Mouse (Mus musculus): ENCODE measurements around the gene Pold4. TPM values are rescaled to one million over a fixed set of nuclear protein-coding genes. Genes with fewer than 3 reads are reported as not detected.
A peak's percentile ranks its signal among the peaks of the same experiment; 100 is the strongest.

Pold4 gene
- total RNA-seq (2021): 10 to 100 TPM; 13.0 to 21.1 TPM
- long read RNA-seq, experiment 1, transcript Pold4-201 (4 exons, 913 nt): major isoform, 6 of 12 reads
- long read RNA-seq, experiment 1, partial matches to known transcripts: 0 of 12 reads
- long read RNA-seq, experiment 1, other reads (novel, unspliced or antisense): 2 of 12 reads
- long read RNA-seq, experiment 2, transcript Pold4-201 (4 exons, 913 nt): major isoform, 15 of 18 reads
- long read RNA-seq, experiment 2, partial matches to known transcripts: 0 of 18 reads
- long read RNA-seq, experiment 2, other reads (novel, unspliced or antisense): 0 of 18 reads

- DNase-seq: peak; percentile 99
These were observed at the start of gene Pold4 for GRCm38 (mm10) chr19:4231253-4232185. Gene Pold4 (plus strand): TSS chr19:4231899.

GRCm38 (mm10) chr19:4183689-4184088 is 48.0 kb upstream of the Pold4 start:
- no peak for DNase-seq

DNA sequence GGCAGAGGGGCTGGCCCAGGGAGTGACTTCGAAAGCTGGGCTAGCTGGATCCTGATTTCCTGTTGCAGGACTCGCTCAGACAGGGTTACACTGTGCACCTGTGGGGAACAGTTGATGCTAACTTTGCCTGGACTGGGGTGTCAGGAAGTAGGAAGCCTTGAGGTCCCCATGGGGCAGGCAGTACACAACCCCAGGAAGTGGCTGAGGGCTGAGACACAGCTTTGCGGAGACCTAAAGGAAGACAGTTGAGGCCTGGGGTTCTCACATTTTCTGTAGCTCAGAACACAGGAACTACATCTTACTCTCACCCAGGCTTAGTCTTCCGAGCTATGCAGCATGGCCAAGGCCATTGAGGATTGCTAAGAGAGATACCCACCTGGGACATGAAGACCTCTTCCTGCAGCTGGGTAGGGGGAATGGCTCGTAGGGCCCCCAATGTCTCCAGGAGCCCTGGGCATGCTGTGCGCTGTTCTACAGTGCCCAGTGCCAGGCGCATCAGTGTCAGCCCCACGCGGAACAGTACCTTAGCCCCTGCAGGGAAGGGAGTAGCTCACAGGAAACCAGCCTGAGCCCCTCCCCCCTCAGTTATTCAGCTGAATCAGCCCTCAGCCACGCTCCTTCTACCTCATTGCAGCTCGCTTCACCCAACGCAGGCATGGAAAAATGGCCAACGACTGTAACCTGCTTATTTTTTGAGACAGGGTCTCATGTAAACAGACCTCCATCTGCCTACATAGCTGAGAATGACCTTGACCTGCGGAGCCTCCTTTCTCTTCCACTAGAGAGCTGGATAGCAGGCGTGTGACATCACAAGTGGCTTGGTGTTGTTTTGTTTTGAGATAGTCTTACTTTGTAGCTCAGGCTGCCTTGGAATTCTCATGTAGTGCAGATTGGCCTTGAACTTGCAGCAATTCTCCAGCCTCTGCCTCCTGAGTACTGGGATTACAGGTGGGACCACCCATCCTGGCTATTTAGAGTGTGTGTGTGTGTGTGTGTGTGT is 46.4 kb upstream of the Pold4 start:
- no peak for DNase-seq

GRCm38 (mm10) chr19:4187303-4187702 is 44.4 kb upstream of the Pold4 start:
- no peak for DNase-seq

DNA sequence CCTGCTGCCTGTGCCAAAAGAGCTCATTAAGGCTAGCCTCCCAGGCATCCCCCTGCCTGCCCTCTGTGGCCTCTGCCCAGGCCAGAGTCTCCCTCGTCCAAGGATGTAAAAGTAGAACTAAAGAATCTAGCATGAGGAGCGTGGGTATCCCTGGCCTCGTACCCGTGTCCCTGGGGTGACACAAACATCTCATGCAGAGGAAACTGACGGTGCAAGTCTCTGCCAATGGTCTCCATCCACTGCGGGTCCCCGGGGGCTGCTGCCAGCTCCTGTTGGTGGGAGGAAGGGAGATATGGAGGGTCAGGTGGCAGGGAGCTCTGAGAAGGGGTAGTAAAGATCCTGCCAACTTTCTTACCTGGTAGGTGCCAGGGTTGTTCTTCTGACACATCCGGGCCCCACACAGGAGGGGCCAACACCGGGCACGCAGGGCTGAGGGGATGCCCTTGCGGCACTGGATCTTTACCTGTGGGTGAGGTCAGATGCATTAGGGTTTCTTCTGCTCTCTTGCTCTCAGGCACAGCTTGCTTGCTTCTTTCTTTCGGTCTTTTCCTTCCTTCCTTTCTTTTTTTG is 42.6 kb upstream of the Pold4 start:
- no peak for DNase-seq

DNA sequence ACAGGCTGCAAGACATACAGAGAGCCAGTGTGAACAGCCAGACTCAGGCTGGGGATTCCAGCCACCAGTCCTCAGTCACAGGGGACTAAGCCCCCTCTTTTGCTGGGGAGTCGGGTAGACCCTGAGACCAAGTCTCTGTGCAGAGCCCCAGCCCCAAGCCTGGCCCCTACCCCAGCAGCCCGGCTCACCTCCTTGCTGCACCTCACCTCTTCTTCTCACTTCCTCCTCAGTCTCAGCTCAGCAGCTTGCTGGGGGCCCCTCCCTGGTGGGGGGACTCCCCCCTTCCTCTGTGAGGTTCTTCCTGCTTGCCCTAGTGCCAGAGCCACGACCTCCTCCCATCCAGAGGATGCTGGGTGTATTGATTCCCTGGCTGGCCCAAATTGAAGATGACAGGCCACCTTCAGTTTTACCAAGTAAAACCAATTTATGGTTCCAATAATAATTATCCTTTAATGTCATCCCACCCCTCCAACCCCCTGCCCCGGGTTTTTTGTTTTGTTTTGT is 40.8 kb upstream of the Pold4 start, which contains the start of gene Tbc1d10c:
Gene Tbc1d10c (minus strand): TSS at position 454 of the 504 bp plus-strand sequence.
- peak; percentile 66 for DNase-seq

- peak; percentile 96 for DNase-seq
These were observed 40.0 kb upstream of the Pold4 start, which contains the start of gene Ppp1ca for GRCm38 (mm10) chr19:4191528-4192250. Gene Ppp1ca (plus strand): TSS chr19:4192065.

DNA sequence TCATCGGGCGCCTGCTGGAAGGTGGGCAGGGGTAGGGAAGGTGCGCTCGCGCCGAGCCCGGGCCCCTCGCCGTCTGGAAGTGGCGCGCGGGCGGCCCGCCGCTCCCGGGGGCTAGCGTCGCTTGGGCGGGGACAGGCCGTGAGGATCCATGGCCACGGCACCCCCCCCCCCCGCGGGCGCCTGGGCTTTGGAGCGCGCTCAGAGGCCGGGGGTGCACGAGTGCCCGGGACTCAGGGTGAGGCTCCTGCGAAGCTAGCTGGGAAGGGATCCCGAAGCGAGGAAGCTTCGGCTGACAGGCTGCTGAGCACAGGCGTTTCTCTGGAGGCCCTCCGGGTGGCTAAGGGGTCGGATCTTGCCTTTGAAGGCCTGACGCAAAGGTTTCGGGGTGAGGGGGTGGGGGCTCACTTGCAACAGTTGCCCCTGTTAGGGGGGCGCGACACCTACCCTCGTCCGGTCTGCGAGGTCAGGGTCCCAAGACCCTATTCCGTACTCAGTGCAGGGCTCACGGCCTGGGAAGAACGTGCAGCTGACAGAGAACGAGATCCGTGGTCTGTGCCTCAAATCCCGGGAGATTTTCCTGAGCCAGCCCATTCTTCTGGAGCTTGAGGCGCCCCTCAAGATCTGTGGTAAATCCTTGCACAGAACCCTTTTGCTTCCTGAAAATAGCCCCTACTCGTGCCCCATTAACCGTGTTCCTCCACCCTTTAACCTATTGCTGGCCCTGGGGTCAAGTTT is 39.3 kb upstream of the Pold4 start:
- DNase-seq: no peak

DNA sequence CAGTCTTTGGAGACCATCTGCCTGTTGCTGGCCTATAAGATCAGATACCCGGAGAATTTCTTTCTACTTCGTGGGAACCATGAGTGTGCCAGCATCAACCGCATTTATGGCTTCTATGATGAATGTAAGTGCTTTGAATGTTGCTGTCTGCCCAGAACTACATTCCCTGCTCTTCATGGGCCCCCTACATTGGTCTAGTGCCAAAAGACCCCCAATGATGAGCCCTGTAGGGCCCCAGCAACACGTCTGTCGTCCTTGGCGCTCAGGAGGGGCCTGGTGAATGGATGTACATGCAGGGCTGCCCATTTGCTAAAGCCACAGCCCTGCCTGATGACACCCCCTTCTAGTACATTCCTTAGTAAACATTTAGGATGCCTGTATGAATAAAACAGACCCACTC is 38.6 kb upstream of the Pold4 start:
- no peak for DNase-seq

GRCm38 (mm10) chr19:4194021-4194724 is 37.5 kb upstream of the Pold4 start:
- no peak for DNase-seq

DNA sequence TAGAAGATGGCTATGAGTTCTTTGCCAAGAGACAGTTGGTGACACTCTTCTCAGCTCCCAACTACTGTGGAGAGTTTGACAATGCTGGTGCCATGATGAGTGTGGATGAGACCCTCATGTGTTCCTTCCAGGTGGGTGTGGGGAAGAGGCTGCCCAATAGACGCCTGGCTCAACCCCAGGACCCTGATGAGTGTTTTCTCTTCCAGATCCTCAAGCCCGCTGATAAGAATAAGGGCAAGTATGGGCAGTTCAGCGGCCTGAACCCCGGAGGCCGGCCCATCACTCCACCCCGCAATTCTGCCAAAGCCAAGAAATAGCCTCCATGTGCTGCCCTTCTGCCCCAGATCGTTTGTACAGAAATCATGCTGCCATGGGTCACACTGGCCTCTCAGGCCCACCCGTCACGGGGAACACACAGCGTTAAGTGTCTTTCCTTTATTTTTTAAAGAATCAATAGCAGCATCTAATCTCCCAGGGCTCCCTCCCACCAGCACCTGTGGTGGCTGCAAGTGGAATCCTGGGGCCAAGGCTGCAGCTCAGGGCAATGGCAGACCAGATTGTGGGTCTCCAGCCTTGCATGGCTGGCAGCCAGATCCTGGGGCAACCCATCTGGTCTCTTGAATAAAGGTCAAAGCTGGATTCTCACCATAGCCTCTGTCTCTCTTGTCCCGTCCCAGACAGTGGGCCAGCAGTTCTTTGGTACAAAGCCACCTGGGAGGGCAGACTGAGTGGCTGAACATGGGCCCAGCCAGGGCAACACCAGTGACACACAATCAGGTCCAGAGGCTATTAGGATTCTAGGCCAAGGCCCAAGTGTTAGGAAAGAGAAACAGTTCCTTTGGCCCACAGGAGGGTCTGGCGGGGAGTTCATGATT is 36.7 kb upstream of the Pold4 start:
- DNase-seq: no peak

GRCm38 (mm10) chr19:4196048-4196447 is 35.7 kb upstream of the Pold4 start:
- no peak for DNase-seq

GRCm38 (mm10) chr19:4196548-4196947 is 35.2 kb upstream of the Pold4 start:
- DNase-seq: no peak

- no peak for DNase-seq
These were observed 34.5 kb upstream of the Pold4 start for GRCm38 (mm10) chr19:4197180-4197579.

- DNase-seq: peak; percentile 93
These were observed 30.3 kb upstream of the Pold4 start, which contains the start of gene Rad9a for GRCm38 (mm10) chr19:4201291-4201909. Gene Rad9a (minus strand): TSS chr19:4201662.

GRCm38 (mm10) chr19:4202149-4202548 is 29.6 kb upstream of the Pold4 start:
- DNase-seq: no peak

- DNase-seq: no peak
These were observed 28.6 kb upstream of the Pold4 start for GRCm38 (mm10) chr19:4203148-4203547.

Data from gastrocnemius, postnatal 25 days (tissue).